In genomic region chr5:149053352-149054168, GRCm38 (mm10) we compare ENCODE assay signal across 8 mouse cellular contexts. TPM values are rescaled to one million over a fixed set of nuclear protein-coding genes. Genes with fewer than 3 reads are reported as not detected.
DNase-seq lines count a peak whose midpoint lies in the region; ATAC-seq and TF ChIP-seq lines count a peak whose summit lies in the region.

No protein-coding gene starts in this region.

- no peaks in the 10 kb centered on the region for H3K9me3 ChIP-seq in forebrain, embryonic 16.5 days (ENCODE audit: control insufficient read depth, low read length)
- H3K9me3 ChIP-seq in liver, embryonic 16.5 days (replicated peaks; ENCODE audit: control insufficient read depth, low read length), result no peaks in the 10 kb centered on the region

- 1% methylated on average over 17 of the region's 34 CpGs for WGBS in forebrain, embryonic 16.5 days
- 4% methylated on average over 22 of the region's 34 CpGs for WGBS in liver, embryonic 16.5 days (ENCODE audit: insufficient replicate concordance)

- TF ChIP-seq POLR2A in testis, adult 2 months (IDR thresholded peaks at IDR 0.05; ENCODE audit: control insufficient read depth, low read depth, low read length), result no peak

- TF ChIP-seq CTCF in testis, adult 2 months (IDR thresholded peaks at IDR 0.05; ENCODE audit: control insufficient read depth, insufficient read depth, insufficient replicate concordance, low read depth, low read length), result no peak

- peak; percentile 32 to 39 for DNase-seq in gastrocnemius, postnatal 4 days (ENCODE audit: low spot score in 2 of 2)
- DNase-seq in gastrocnemius, adult 18-20 months (ENCODE audit: low spot score), result no peak
- peak; percentile 47 to 64 for DNase-seq in thymus, adult 18-20 months
- DNase-seq in thymus, postnatal 25 days, result no peak
- DNase-seq in urinary bladder, postnatal 4 days (ENCODE audit: low spot score in 2 of 2), result no peak

- H3K4me3 ChIP-seq in forebrain, embryonic 16.5 days (replicated peaks; ENCODE audit: low read length), result peak overlapping the region; percentile 47
- H3K4me3 ChIP-seq in liver, embryonic 16.5 days (ENCODE audit: low read depth, low read length), result peak overlapping the region; percentile 89
- peak overlapping the region; percentile 77 for H3K4me3 ChIP-seq in testis, adult 2 months (ENCODE audit: control insufficient read depth, low read depth, low read length)

- H3K36me3 ChIP-seq in forebrain, embryonic 16.5 days (ENCODE audit: control insufficient read depth, insufficient read depth), result 0 out of 2 replicates have a peak, but pooled peaks cover 2% of the 10 kb centered on the region
- H3K36me3 ChIP-seq in liver, embryonic 16.5 days (ENCODE audit: control insufficient read depth, insufficient read depth), result peaks cover 14% of the 10 kb centered on the region
- no peaks in the 10 kb centered on the region for H3K36me3 ChIP-seq in testis, adult 2 months (ENCODE audit: control insufficient read depth, insufficient read depth, low read length)

- H3K27me3 ChIP-seq in forebrain, embryonic 16.5 days (replicated peaks; ENCODE audit: control insufficient read depth, insufficient read depth, low read length), result no peaks in the 10 kb centered on the region
- H3K27me3 ChIP-seq in liver, embryonic 16.5 days (ENCODE audit: control insufficient read depth, insufficient read depth, low read depth, low read length), result no peaks in the 10 kb centered on the region
- H3K27me3 ChIP-seq in testis, adult 2 months (ENCODE audit: control insufficient read depth, insufficient read depth, low read length), result no peaks in the 10 kb centered on the region

- H3K9ac ChIP-seq in forebrain, embryonic 16.5 days (replicated peaks; ENCODE audit: low read depth, low read length), result peak overlapping the region; percentile 44
- peak overlapping the region; percentile 90 for H3K9ac ChIP-seq in liver, embryonic 16.5 days (ENCODE audit: low read depth, low read length)

- H3K4me1 ChIP-seq in forebrain, embryonic 16.5 days (replicated peaks; ENCODE audit: control insufficient read depth, insufficient read depth, low read length), result peaks cover 18% of the 10 kb centered on the region
- H3K4me1 ChIP-seq in liver, embryonic 16.5 days (ENCODE audit: control insufficient read depth, low read depth, low read length), result peaks cover 17% of the 10 kb centered on the region
- H3K4me1 ChIP-seq in testis, adult 2 months (ENCODE audit: control insufficient read depth, insufficient read depth, low read length), result peaks cover 3% of the 10 kb centered on the region

- peak overlapping the region; percentile 67 for H3K27ac ChIP-seq in forebrain, embryonic 16.5 days (ENCODE audit: low read length)
- peak overlapping the region; percentile 89 for H3K27ac ChIP-seq in liver, embryonic 16.5 days (ENCODE audit: low read length)
- H3K27ac ChIP-seq in testis, adult 2 months (ENCODE audit: control insufficient read depth, insufficient read depth, low read depth, low read length), result peak overlapping the region; percentile 70

- ATAC-seq in forebrain, embryonic 16.5 days, result peak; percentile 32
- ATAC-seq in liver, embryonic 16.5 days (ENCODE audit: low read depth), result peak; percentile 44; the same call in 1 of the 2 replicates

- peak overlapping the region; percentile 84 for H3K4me2 ChIP-seq in forebrain, embryonic 16.5 days (ENCODE audit: low read length)
- peak overlapping the region; percentile 85 for H3K4me2 ChIP-seq in liver, embryonic 16.5 days (ENCODE audit: low read depth, low read length)

RNA-seq across cellular contexts. Expression of gene Gm42791, which starts 58.6 kb away (rescaled TPM):
- 1 to 10 TPM; 1.5 to 3.6 TPM for total RNA-seq in gastrocnemius, postnatal 4 days (2021)
- total RNA-seq in gastrocnemius, adult 18-20 months (2021), result 1 to 10 TPM; 2.1 to 5.3 TPM
- polyA plus RNA-seq in forebrain, embryonic 16.5 days (2015; fragmentation: Nextera tagmentation; extraction: Ambion mirVana), result 4.4 and 5.8 TPM in 2 replicates
- polyA plus RNA-seq in liver, embryonic 16.5 days (2015; fragmentation: Nextera tagmentation; extraction: Ambion mirVana), result 0.53 and 1.1 TPM in 2 replicates
- polyA plus RNA-seq in testis, adult 2 months (2012; rRNA removed), result not detected in 2 replicates

Comparison
In these comparisons a context has a peak if more than half of its experiments do, and no peak if none do; other contexts are left out.
1. DNase-seq: peak in gastrocnemius, postnatal 4 days (2 of 2) and thymus, adult 18-20 months (2 of 2); none in gastrocnemius, adult 18-20 months (single experiment), thymus, postnatal 25 days (single experiment) and urinary bladder, postnatal 4 days (0 of 2).
2. Peak in every context shown above with its lines, with median percentiles within 50 percentile points of each other: H3K27ac ChIP-seq and H3K4me3 ChIP-seq.